Mouse (Mus musculus): ENCODE measurements around the gene Npsr1. TPM values are rescaled to one million over a fixed set of nuclear protein-coding genes. Genes with fewer than 3 reads are reported as not detected.

The Npsr1 gene
- polyA plus RNA-seq (2014; fragmentation: Illumina TruSeq; extraction: RNeasy Lipid Tissue Mini Kit (QIAGEN cat#74804); ENCODE audit: insufficient read depth, low read depth, low replicate concordance): not detected

DNA sequence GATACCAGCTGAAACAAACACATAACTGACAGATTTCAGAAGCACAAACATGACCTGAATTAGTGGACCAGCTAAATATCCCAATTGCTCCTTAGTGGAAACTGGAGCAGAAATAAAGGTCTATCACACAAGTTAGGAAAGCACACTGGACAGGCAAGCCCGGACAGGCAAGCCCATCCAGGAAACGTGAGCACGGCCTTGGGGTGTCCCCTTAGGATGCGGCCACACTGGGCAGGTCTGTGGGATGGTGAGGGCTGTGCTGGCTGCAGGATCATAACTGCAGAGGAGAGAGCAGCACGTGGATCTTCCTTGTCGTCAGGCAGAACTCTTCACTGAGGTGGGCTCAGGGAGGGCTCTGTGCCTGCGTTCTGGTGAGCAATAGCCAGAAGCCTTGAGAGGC lies at the start of gene Npsr1:
TSS of gene Npsr1 (plus strand) at position 301 of the 400 bp plus-strand sequence.

